Mouse (Mus musculus) midbrain, embryonic 13.5 days (tissue): Measurements from ENCODE around the gene Tmed10. TPM values are rescaled to one million over a fixed set of nuclear protein-coding genes. Genes with fewer than 3 reads are reported as not detected.

ENCODE experiments used
- ATAC-seq: fragments of 200-750 bp; cut with Nextera tagmentation; 2 replicates; pipeline ENCODE4 v1.8.0; 2017; ENCODE audit warnings: mild to moderate bottlenecking, moderate TSS enrichment, moderate library complexity
- H3K27ac ChIP-seq: fragments of 300-500 bp; sonication (generic); 2 replicates; pipeline ENCODE4 v1.5.1; 2015; ENCODE audit warnings: inconsistent platforms, mild to moderate bottlenecking, moderate library complexity
- H3K27me3 ChIP-seq: fragments of 300-500 bp; sonication (generic); 2 replicates; pipeline ENCODE4 v1.6.1; 2015; ENCODE audit warnings: mild to moderate bottlenecking, inconsistent platforms
- H3K36me3 ChIP-seq: fragments of 300-500 bp; sonication (generic); 2 replicates; pipeline ENCODE4 v1.6.1; 2015; ENCODE audit warnings: mild to moderate bottlenecking, inconsistent platforms
- H3K4me1 ChIP-seq: fragments of 300-500 bp; sonication (generic); replicated peaks from 2 replicates; pipeline ENCODE4 v1.6.1; 2015; ENCODE audit warnings: inconsistent platforms
- H3K4me2 ChIP-seq: fragments of 300-500 bp; sonication (generic); replicated peaks from 2 replicates; pipeline ENCODE4 v1.6.1; 2015; ENCODE audit warnings: moderate library complexity, mild to moderate bottlenecking, inconsistent platforms
- H3K4me3 ChIP-seq: fragments of 300-500 bp; sonication (generic); replicated peaks from 2 replicates; pipeline ENCODE4 v1.5.1; 2015; ENCODE audit warnings: mild to moderate bottlenecking, inconsistent platforms
- H3K9ac ChIP-seq: fragments of 300-500 bp; sonication (generic); replicated peaks from 2 replicates; pipeline ENCODE4 v1.6.1; 2015; ENCODE audit warnings: mild to moderate bottlenecking, inconsistent platforms
- H3K9me3 ChIP-seq: fragments of 300-500 bp; sonication (generic); 2 replicates; pipeline ENCODE4 v1.6.1; 2016; ENCODE audit warnings: mild to moderate bottlenecking, inconsistent platforms
- WGBS: fragments of 180-500 bp; shearing (Covaris S2); methylation state at CpG from one replicate; pipeline ENCODE4 v1.1.7; 2015; 5-methylcytosine and 5-hydroxymethylcytosine counted together
- polyA plus RNA-seq: library from polyadenylated mRNA; unstranded; fragments of >200 nt; fragmentation: Nextera tagmentation; extraction: Ambion mirVana; gene quantifications from 2 replicates; pipeline ENCODE4 v1.2.1, GENCODE M21; 2015

The Tmed10 gene
- polyA plus RNA-seq, 1 experiment from 2014 or later: 189 TPM

GRCm38 (mm10) chr12:85391148-85391547, 16.5 kb upstream of the Tmed10 start:
- Histone ChIP-seq H3K9me3 (no peaks in the 10 kb centered on the region), H3K9ac (no peak overlapping the region), H3K4me1 (no peaks in the 10 kb centered on the region), H3K27me3 (no peaks in the 10 kb centered on the region), H3K4me3 (no peak overlapping the region), H3K4me2 (no peak overlapping the region), H3K27ac (no peak overlapping the region), H3K36me3 (no peaks in the 10 kb centered on the region)
- WGBS: 93% methylated on average over 7 of the region's 7 CpGs
- ATAC-seq: no peak

GRCm38 (mm10) chr12:85389204-85390185, 14.8 kb upstream of the Tmed10 start:
- no peak for ATAC-seq

DNA sequence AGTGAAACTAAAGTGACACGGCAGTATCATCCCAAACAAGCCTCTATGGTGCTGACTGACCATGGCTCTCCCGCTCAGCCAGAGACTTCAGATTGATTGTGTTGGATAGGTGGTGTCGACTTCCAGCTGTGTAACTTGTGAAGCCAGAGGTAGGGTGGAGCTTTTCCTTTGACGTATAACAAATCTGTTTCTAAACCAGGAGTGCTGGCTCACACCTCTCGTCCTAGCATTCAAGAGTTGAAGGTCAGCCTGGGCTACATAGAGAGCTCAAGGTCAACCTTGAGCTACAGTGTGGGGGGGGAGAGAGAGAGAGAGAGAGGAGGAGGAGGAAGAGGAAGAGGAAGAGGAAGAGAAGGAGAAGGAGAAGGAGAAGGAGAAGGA, 11.3 kb upstream of the Tmed10 start:
- no peak overlapping the region for H3K4me2 ChIP-seq
- no peaks in the 10 kb centered on the region for H3K36me3 ChIP-seq
- no peak overlapping the region for H3K4me3 ChIP-seq
- no peak for ATAC-seq
- no peaks in the 10 kb centered on the region for H3K4me1 ChIP-seq
- H3K9ac ChIP-seq: no peak overlapping the region
- no peaks in the 10 kb centered on the region for H3K27me3 ChIP-seq
- no peaks in the 10 kb centered on the region for H3K9me3 ChIP-seq
- 74% methylated on average over 5 of the region's 5 CpGs for WGBS
- no peak overlapping the region for H3K27ac ChIP-seq

More at GRCm38 (mm10) chr12:85389204-85390185, 14.8 kb upstream of the Tmed10 start:
- Histone ChIP-seq H3K27me3 (no peaks in the 10 kb centered on the region), H3K36me3 (no peaks in the 10 kb centered on the region), H3K9ac (no peak overlapping the region), H3K27ac (no peak overlapping the region), H3K4me2 (no peak overlapping the region), H3K4me1 (no peaks in the 10 kb centered on the region), H3K4me3 (no peak overlapping the region), H3K9me3 (no peaks in the 10 kb centered on the region)
- 85% methylated on average over 15 of the region's 15 CpGs for WGBS

GRCm38 (mm10) chr12:85385329-85385994, 10.8 kb upstream of the Tmed10 start:
- no peak overlapping the region for H3K4me3 ChIP-seq
- no peaks in the 10 kb centered on the region for H3K4me1 ChIP-seq
- H3K36me3 ChIP-seq: no peaks in the 10 kb centered on the region
- 85% methylated on average over 10 of the region's 10 CpGs for WGBS
- H3K9ac ChIP-seq: no peak overlapping the region
- no peaks in the 10 kb centered on the region for H3K9me3 ChIP-seq
- no peaks in the 10 kb centered on the region for H3K27me3 ChIP-seq
- ATAC-seq: no peak
- H3K27ac ChIP-seq: no peak overlapping the region
- H3K4me2 ChIP-seq: no peak overlapping the region

DNA sequence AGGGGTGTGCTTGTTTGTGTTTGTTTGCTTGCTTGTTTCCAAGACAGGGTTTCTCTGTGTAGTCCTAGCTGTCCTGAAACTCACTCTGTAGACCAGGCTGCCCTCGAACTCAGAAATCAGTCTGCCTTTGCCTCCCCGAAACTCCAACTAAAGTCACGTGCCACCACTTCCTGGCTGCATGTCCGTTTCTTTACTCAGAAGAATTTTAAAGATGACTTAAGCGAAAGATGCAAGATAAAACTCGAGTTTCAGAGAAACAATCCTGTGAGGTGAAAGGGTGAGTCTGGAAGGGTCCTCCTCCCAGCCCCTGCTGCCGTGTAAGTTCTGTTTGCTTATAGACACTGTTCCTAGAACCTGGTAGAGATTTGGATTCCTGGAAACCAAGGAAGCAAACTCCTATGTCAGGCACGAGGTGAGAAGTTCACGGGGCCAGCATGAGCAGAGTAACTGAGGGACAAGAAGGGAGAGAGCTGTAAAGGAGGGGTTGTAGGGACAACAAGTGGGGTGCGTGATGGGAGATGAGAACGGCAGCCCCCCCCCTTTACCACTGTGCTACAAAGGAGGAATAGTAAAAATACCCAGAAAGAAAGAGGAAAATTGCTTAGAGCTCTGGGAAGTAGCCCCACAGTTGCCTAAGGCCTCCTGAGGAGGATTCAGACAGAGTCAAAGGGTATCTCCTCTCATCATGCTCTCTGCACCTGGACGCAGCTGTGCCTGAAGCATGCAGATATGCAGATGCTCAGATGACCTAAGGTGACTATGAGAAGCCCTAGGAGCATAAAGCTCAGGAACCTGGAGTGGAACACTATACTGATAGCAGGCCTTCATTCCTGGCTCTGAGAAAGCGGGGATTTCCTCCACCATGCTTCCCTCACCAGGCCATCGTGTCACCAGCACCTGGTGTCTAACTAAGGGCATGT, 8.4 kb upstream of the Tmed10 start:
- ATAC-seq: no peak
- no peak overlapping the region for H3K4me2 ChIP-seq
- 79% methylated on average over 14 of the region's 14 CpGs for WGBS

DNA sequence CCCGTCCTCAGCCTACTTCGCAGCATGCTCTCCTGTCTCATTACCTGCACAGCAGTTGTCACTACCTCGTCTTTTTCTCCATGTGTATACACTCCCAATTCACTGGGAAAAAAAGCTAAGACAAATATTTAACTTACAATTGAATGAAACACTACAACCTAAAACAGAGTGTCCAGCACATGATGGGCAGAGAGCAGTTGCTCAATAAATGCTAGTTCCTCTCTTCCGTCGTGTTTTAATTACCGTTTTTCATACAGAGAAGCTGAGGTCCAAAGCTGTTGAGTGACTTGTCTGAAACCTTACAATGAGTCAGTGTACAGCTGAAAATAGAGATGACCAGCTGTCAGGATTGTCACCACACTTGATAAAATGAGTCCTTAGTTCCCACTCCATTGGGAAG, 6.9 kb upstream of the Tmed10 start:
- no peak overlapping the region for H3K4me3 ChIP-seq
- no peak overlapping the region for H3K4me2 ChIP-seq
- H3K9me3 ChIP-seq: no peaks in the 10 kb centered on the region
- WGBS: 91% methylated on average over 6 of the region's 6 CpGs
- H3K4me1 ChIP-seq: no peaks in the 10 kb centered on the region
- H3K27me3 ChIP-seq: no peaks in the 10 kb centered on the region
- H3K9ac ChIP-seq: no peak overlapping the region
- no peak overlapping the region for H3K27ac ChIP-seq
- ATAC-seq: no peak
- no peaks in the 10 kb centered on the region for H3K36me3 ChIP-seq

More for the DNA sequence above, 8.4 kb upstream of the Tmed10 start:
- H3K27ac ChIP-seq: no peak overlapping the region
- H3K27me3 ChIP-seq: no peaks in the 10 kb centered on the region
- no peak overlapping the region for H3K4me3 ChIP-seq
- no peaks in the 10 kb centered on the region for H3K9me3 ChIP-seq
- H3K4me1 ChIP-seq: no peaks in the 10 kb centered on the region
- no peaks in the 10 kb centered on the region for H3K36me3 ChIP-seq
- H3K9ac ChIP-seq: no peak overlapping the region

DNA sequence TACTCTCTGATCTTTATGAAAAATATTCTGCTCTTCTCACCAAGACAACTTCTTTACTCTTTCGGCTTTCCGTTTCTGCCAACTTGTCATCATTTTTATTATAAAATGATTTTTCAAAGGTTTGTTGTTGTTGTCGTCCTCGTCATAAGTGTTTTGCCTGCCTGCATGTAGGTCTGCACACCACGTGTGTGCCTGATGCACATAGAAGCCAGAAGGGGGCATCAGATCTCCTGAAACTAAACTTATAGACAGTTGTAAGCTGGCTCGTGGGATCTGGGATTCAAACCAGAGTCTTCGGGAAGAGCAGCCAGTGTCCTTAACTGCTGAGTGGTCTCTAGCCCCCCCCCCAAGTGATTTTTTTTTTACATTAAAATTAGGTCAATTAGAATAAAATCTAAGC, 6.3 kb upstream of the Tmed10 start:
- Histone ChIP-seq H3K4me2 (no peak overlapping the region), H3K9me3 (no peaks in the 10 kb centered on the region), H3K9ac (no peak overlapping the region), H3K4me3 (no peak overlapping the region), H3K36me3 (no peaks in the 10 kb centered on the region), H3K27ac (no peak overlapping the region), H3K27me3 (no peaks in the 10 kb centered on the region), H3K4me1 (no peaks in the 10 kb centered on the region)
- ATAC-seq: no peak
- 78% methylated on average over 7 of the region's 7 CpGs for WGBS

- no peaks in the 10 kb centered on the region for H3K27me3 ChIP-seq
- no peak for ATAC-seq
Observed at GRCm38 (mm10) chr12:85380308-85380707, 5.7 kb upstream of the Tmed10 start.

GRCm38 (mm10) chr12:85378271-85378670, 3.6 kb upstream of the Tmed10 start:
- Histone ChIP-seq H3K36me3 (no peaks in the 10 kb centered on the region), H3K4me3 (no peak overlapping the region), H3K4me1 (peaks cover 11% of the 10 kb centered on the region), H3K4me2 (no peak overlapping the region), H3K9me3 (no peaks in the 10 kb centered on the region), H3K27me3 (no peaks in the 10 kb centered on the region), H3K27ac (no peak overlapping the region), H3K9ac (no peak overlapping the region)
- no peak for ATAC-seq
- 90% methylated on average over 2 of the region's 2 CpGs for WGBS

More at GRCm38 (mm10) chr12:85380308-85380707, 5.7 kb upstream of the Tmed10 start:
- H3K4me2 ChIP-seq: no peak overlapping the region
- WGBS: 68% methylated on average over 1 of the region's 1 CpGs
- no peak overlapping the region for H3K4me3 ChIP-seq
- H3K27ac ChIP-seq: no peak overlapping the region
- H3K9me3 ChIP-seq: no peaks in the 10 kb centered on the region
- no peak overlapping the region for H3K9ac ChIP-seq
- no peaks in the 10 kb centered on the region for H3K36me3 ChIP-seq
- H3K4me1 ChIP-seq: 0 out of 2 replicates have a peak, but pooled peaks cover 3% of the 10 kb centered on the region

DNA sequence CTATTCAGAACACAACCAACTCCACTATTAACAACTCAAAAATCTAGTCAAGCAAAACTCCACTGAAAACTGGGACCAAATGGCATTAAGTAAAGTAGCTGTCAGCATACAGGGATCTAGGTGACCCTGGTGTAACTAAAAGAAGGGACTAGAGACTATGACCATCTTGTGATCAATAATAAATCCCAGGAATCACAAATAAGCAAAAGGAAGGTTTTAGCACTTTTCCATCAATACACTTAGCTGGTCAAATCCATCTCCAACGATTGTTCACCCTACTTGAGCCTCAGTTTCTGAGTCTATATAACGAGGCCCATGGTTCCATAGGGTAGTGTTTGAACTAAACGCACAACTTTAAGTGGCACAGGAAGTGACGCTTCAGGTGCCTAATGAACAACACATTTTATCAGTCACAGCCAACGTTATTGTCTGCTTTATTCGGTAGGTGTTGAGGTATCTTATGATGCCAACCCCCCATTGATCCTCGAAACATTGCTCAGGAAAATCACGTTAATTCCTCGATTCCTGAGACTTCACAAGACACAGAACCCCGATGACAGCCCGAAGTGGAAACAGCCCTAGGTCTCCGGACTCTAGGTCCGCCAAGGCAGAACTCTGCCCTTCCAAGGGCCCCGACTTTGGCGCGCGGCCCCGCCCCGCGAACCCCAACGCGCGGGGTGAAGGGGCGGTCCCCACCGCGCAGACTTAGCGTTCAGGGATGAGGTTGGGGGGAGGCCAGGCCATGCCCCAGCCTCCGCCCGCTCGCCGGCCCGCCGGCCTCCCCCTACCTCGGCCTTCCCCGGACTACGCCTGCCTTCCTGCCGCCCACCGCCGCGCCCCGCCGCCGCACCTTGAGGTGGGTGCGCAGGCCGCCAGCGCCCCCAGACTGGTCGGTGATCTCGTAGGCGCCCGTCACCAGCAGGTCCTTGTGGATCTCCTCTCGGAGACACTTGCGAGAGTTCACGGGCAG, 771 bp downstream of the Tmed10 start:
- no peaks in the 10 kb centered on the region for H3K27me3 ChIP-seq
- peaks cover 30% of the 10 kb centered on the region for H3K4me1 ChIP-seq
- H3K4me2 ChIP-seq: peak overlapping the region; percentile 84
- ATAC-seq: peak; percentile 78
- no peaks in the 10 kb centered on the region for H3K36me3 ChIP-seq
- peak overlapping the region; percentile 77 for H3K27ac ChIP-seq
- H3K4me3 ChIP-seq: peak overlapping the region; percentile 99
- 1% methylated on average over 52 of the region's 53 CpGs for WGBS
- peak overlapping the region; percentile 97 for H3K9ac ChIP-seq
- H3K9me3 ChIP-seq: no peaks in the 10 kb centered on the region
